Mouse (Mus musculus) R1 (cell line): ENCODE measurements around the gene C1rl.
"Not testable (repeated sequence)": the region's sequence is repeated elsewhere in the genome, so short reads cannot be mapped to it uniquely, and the experiment has no call there.

Source experiments
- DNase-seq: peaks from one replicate; pipeline ENCODE4 v3.0.0-alpha.2; 2018; ENCODE audit warnings: low read depth, low spot score

C1rl gene

GRCm38 (mm10) chr6:124472801-124473200 lies 20.1 kb upstream of the C1rl start:
- DNase-seq, result peak; percentile 84

- peak; percentile 98 for DNase-seq
Measured at GRCm38 (mm10) chr6:124474621-124475020, 18.3 kb upstream of the C1rl start.

DNA sequence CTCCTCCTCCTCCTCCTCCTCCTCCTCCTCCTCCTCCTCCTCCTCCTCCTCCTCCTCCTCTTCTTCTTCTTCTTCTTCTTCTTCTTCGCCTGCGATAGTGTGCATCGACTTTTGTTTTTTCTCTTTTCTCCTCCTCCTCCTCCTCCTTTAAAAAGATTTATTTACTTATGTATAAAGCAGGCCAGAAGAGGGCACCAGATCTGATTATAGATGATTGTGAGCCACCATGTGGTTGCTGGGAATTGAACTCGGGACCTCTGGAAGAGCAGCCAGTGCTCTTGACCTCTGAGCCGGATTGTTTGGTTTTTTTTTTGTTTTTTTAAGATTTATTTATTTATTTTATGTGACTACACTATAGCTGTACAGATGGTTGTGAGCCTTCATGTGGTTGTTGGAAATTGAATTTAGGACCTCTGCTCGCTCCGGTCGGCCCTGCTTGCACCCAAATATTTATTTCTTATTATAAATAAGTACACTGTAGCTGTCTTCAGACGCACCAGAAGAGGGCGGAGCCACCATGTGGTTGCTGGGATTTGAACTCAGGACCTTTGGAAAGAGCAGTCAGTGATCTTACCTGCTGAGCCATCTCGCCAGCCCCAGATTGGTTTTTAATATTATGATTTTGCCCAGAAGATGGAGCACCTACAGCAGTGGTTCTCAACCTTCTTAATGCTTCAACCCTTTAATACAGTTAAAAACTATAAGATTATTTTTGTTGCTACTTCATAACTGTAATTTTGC lies 17.4 kb upstream of the C1rl start:
- peak; percentile 68 for DNase-seq

DNA sequence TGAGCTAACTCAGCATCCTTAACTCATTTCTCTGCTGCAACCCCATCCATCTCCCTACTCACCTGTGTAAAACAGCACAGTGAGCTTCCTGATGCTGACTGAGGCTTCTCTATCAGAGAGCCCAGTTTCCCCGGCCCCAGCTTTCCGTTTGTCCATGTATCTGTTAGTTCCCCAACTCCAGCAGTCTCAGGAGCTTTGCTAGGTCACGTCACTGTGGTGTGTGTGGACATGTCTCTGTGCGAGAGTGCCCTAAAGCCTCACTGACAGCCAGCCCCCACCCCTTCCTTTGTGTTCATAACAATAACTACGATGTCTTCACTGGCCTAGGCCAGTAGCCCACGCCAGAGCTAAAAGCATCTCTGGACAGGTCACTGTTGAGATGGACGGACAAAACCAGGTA lies 16.7 kb upstream of the C1rl start:
- peak; percentile 63 for DNase-seq

- DNase-seq, result no peak
Measured at GRCm38 (mm10) chr6:124476796-124477195, 16.1 kb upstream of the C1rl start.

- DNase-seq, result peak; percentile 89
Measured at GRCm38 (mm10) chr6:124477221-124477655, 15.7 kb upstream of the C1rl start.

- DNase-seq, result peak; percentile 92
Measured at GRCm38 (mm10) chr6:124477922-124478651, 14.8 kb upstream of the C1rl start.

- peak; percentile 72 for DNase-seq
Measured at GRCm38 (mm10) chr6:124478874-124479572, 13.9 kb upstream of the C1rl start.

DNA sequence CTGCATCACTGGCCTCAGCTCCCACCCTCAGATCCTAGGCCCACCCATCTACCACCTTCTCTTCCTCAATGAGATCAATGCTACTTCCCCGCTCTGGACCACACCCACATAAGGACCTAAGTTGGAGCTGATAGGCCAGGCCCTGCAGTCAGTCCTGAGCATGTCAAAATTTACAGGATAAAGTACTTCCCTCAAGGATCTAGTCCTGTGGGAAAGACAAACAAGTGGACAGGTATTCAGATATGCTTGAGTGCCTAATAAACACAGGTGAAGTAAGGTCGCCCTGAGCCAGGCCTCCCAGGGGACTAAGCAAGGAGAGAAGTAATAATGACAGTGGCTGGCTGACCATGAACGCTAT lies 13.4 kb upstream of the C1rl start:
- DNase-seq, result peak; percentile 86

DNA sequence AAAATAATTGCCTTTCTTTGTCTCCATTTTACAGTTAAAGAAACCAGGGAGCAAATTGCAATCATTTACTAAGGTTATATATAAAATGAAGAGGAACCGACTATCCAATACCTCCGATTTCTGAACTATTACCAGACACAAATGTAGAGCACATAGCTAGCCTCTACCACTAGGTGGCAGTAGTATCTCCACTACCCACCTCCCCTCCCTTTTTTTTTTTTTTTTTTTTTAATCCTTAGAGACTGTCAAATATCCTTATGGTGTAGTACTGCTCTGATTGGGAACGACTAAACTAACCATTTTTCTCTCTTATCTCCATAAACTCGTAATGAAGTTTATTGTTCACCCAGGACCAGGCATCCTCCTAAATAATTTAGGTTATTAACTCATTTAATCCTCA lies 12.6 kb upstream of the C1rl start:
- DNase-seq, result peak; percentile 71

GRCm38 (mm10) chr6:124481571-124481970 lies 11.3 kb upstream of the C1rl start:
- DNase-seq, result peak; percentile 90

DNA sequence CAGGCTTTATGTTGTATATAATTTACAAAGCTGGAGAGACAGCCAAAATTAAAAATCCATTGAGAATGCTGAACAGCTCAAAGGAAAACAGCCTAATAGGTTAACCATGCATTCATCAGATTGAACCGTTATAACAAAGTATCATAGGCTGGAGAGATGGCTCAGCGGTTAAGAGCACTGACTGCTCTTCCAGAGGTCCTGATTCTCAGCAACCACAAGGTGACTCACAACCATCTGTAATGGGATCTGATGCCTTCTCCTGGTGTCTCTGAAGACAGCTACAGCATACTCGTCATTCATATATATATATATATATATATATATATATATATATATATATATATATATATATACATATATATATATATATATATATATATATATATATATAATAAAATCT lies 9.1 kb upstream of the C1rl start:
- not testable (repeated sequence) for DNase-seq

GRCm38 (mm10) chr6:124484851-124485250 lies 8.1 kb upstream of the C1rl start:
- no peak for DNase-seq

GRCm38 (mm10) chr6:124485414-124486144 lies 7.3 kb upstream of the C1rl start:
- peak; percentile 92 for DNase-seq

GRCm38 (mm10) chr6:124487509-124487908 lies 5.4 kb upstream of the C1rl start:
- no peak for DNase-seq

- no peak for DNase-seq
Measured at GRCm38 (mm10) chr6:124488952-124489351, 4.0 kb upstream of the C1rl start.

GRCm38 (mm10) chr6:124491427-124491826 lies 1.5 kb upstream of the C1rl start:
- DNase-seq, result no peak

DNA sequence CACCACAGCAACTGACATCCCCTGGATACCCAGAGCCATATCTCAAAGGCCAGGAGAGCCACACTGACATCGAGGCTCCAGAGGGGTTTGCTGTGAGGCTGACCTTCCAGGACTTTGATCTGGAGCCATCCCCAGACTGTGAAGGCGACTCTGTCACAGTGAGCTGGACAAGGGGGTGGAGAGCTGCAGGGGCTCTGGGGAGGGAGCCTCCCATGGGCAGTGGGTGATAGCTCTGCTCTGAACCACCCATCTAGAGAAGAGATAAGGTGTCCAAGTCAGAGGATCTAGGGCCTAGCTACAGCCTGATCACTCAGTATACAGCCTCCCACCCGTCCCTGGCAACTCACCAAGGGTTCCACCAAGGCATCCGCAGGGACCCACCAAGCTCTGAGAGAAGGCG lies 973 bp downstream of the C1rl start:
- no peak for DNase-seq

DNA sequence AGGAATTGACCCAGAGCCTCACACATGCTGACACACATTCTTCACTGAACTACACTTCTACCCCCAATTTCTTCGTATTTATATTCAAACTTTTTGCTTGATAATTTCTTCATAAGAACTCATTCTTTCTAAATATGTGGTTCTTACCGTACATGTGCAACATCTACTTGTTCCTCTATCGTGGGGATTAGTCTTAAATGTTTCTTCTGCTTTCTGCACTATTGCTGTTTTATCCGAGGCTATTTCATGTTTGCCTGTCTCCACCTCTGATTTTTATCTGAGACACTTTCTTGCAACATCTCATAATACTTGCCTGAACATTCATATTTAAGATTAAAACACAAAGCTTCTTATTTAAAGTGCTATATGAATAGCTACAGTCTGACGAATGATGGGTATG lies 3.1 kb downstream of the C1rl start:
- no peak for DNase-seq

- DNase-seq, result no peak
Measured at GRCm38 (mm10) chr6:124499914-124500566, 7.1 kb downstream of the C1rl start.

GRCm38 (mm10) chr6:124501473-124501872 lies 8.6 kb downstream of the C1rl start:
- no peak for DNase-seq
